Mouse (Mus musculus) embryonic facial prominence, embryonic 13.5 days (tissue): ENCODE data around the gene Acer3. TPM values are rescaled to one million over a fixed set of nuclear protein-coding genes. Genes with fewer than 3 reads are reported as not detected.
A peak's percentile ranks its signal among the peaks of the same experiment; 100 is the strongest.

Experiments used
- ATAC-seq: fragments of 200-750 bp; cut with Nextera tagmentation; 2 replicates; pipeline ENCODE4 v1.8.0; 2017; ENCODE audit warnings: low read depth; ENCODE audit not compliant: insufficient number of reproducible peaks, insufficient read depth, low FRiP score, low TSS enrichment
- H3K27ac ChIP-seq: fragments of 300-500 bp; sonication (generic); 2 replicates; pipeline ENCODE4 v1.5.1; 2015; ENCODE audit warnings: moderate library complexity, mild to moderate bottlenecking, inconsistent platforms
- H3K27me3 ChIP-seq: fragments of 300-500 bp; sonication (generic); 2 replicates; pipeline ENCODE4 v1.6.1; 2015; ENCODE audit warnings: mild to moderate bottlenecking, inconsistent platforms
- H3K36me3 ChIP-seq: fragments of 300-500 bp; sonication (generic); 2 replicates; pipeline ENCODE4 v1.6.1; 2015; ENCODE audit warnings: mild to moderate bottlenecking, inconsistent platforms
- H3K4me1 ChIP-seq: fragments of 300-500 bp; sonication (generic); 2 replicates; pipeline ENCODE4 v1.6.1; 2015; ENCODE audit warnings: inconsistent platforms
- H3K4me2 ChIP-seq: fragments of 300-500 bp; sonication (generic); 2 replicates; pipeline ENCODE4 v1.6.1; 2015; ENCODE audit warnings: moderate library complexity, mild to moderate bottlenecking, inconsistent platforms
- H3K4me3 ChIP-seq: fragments of 300-500 bp; sonication (generic); 2 replicates; pipeline ENCODE4 v1.5.1; 2015; ENCODE audit warnings: mild to moderate bottlenecking, inconsistent platforms
- H3K9ac ChIP-seq: fragments of 300-500 bp; sonication (generic); 2 replicates; pipeline ENCODE4 v1.6.1; 2015; ENCODE audit warnings: mild to moderate bottlenecking, inconsistent platforms
- H3K9me3 ChIP-seq: fragments of 300-500 bp; sonication (generic); 2 replicates; pipeline ENCODE4 v1.6.1; 2016; ENCODE audit warnings: inconsistent platforms
- WGBS: fragments of 180-500 bp; shearing (Covaris S2); methylation state at CpG from one replicate; pipeline ENCODE4 v1.1.7; 2015; ENCODE audit warnings: mixed read lengths; 5-methylcytosine and 5-hydroxymethylcytosine counted together
- polyA plus RNA-seq: library from polyadenylated mRNA; unstranded; fragments of >200 nt; fragmentation: Nextera tagmentation; extraction: Ambion mirVana; gene quantifications from 2 replicates; pipeline ENCODE4 v1.2.1, GENCODE M21; 2015

Acer3 gene
- polyA plus RNA-seq, 1 experiment from 2014 or later = 31.8 TPM

DNA sequence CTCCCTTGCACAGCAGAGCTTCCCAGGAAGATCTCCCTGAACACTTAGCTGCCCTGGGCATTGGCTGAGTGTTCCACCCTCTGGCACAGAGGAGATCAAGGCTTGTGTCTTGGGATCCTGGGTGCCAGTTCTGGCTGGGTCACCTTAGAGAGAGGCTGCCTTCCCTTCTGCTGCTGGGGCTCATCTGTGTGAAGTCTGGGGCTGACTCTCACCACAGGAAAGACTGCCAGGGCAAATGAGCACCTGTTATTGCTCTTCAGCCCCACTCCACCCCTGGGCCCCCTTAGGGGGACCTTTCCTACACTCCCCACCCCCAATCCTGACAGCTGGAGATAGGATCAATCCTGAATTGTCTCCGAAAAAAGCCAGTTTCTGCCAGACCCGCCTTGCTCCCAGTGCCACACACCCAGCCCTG, 143.9 kb downstream of the Acer3 start:
- 34% methylated on average over 2 of the region's 2 CpGs for WGBS
- Histone ChIP-seq H3K4me3 (peak overlapping the region; percentile 80; the same call in 1 of the 2 replicates), H3K4me2 (peak overlapping the region; percentile 82), H3K36me3 (no peaks in the 10 kb centered on the region), H3K27me3 (peaks cover 3% of the 10 kb centered on the region), H3K9ac (no peak overlapping the region), H3K27ac (no peak overlapping the region), H3K9me3 (no peaks in the 10 kb centered on the region), H3K4me1 (peaks cover 16% of the 10 kb centered on the region)
- no peak for ATAC-seq

DNA sequence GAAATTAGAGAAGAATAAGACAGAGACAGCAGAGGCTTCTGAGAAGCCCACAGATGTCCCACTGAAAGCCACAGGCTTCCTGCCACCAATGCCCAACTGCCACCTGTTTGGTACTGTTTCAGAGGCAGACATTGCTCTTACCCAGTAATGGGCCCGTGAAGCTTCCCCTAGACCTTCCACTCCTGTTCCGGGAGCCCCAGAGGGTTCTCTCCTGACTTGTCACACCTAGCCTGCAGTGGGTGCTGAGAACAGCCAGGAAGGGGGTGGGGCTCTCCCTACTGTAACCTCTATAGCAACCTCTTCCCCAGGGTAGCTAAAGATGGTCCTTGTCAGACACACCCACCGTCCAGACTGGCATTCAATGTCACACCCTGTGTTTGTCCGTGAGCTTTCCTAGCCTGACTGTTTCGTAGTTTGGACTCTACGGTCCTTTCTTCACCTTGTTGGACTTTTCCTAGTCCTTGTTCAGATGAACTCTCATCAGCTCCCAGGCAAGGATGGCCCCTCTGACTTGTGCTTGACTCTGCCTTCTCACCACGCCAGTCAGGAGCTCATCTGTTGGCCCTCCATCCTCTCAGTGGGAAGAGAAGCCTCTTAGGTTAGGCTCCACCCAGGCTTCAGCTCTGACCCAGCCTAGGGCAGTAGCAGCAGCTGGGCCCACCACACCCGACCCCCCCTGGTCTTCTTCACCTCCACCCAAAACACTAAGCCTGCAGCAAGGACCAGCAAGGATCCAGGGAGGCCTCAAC, 144.5 kb downstream of the Acer3 start:
- Histone ChIP-seq H3K9me3 (no peaks in the 10 kb centered on the region), H3K4me1 (peaks cover 21% of the 10 kb centered on the region), H3K27ac (no peak overlapping the region), H3K36me3 (no peaks in the 10 kb centered on the region), H3K4me3 (no peak overlapping the region), H3K4me2 (peak overlapping the region; percentile 82), H3K9ac (no peak overlapping the region), H3K27me3 (peaks cover 3% of the 10 kb centered on the region)
- WGBS = 71% methylated on average over 8 of the region's 8 CpGs
- no peak for ATAC-seq

DNA sequence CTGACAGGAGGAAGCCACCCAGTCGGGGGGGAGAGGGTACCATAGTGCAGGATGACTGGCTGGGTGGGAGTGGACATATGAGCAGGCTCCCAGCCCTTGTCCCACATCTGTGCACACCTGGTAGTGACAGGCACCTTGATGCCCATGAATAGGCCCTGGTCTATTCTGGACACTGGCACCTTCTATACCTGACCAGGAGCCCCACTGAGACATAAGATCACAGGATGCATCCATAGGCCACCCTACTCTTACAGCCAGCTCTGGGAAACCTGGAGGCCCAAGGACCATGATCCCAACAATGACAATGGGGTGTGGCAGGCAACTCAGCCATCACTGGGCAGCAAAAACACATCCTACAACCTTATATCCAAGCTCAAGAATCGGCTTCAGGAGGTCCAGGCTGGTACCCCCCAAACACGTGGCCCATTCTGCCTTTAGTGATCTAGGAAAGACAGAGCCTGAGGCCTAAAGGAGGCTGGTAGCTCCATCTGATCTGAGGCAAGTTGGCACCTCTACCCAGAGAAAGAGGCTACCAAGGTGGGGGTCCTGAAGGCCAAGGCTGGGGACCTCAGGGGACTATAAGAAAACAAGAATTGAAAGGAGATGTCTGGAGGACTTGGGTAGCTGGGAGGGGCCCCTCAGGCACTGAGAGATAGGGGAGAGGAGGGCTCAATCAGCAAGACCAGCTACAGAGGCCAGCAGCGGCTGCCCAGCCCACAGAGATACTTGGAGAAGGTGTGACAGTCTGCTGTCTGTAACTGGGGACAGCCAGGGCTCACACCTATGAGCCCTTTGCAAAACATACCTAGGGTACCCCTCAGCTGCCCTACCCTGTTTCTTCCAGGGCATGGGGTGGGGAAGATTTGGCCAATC, 145.9 kb downstream of the Acer3 start:
- H3K9ac ChIP-seq = no peak overlapping the region
- ATAC-seq = no peak
- H3K27ac ChIP-seq = no peak overlapping the region
- WGBS = 62% methylated on average over 4 of the region's 4 CpGs
- peaks cover 3% of the 10 kb centered on the region for H3K27me3 ChIP-seq
- no peaks in the 10 kb centered on the region for H3K36me3 ChIP-seq
- H3K9me3 ChIP-seq = no peaks in the 10 kb centered on the region
- peaks cover 32% of the 10 kb centered on the region for H3K4me1 ChIP-seq
- no peak overlapping the region for H3K4me3 ChIP-seq
- H3K4me2 ChIP-seq = no peak overlapping the region

DNA sequence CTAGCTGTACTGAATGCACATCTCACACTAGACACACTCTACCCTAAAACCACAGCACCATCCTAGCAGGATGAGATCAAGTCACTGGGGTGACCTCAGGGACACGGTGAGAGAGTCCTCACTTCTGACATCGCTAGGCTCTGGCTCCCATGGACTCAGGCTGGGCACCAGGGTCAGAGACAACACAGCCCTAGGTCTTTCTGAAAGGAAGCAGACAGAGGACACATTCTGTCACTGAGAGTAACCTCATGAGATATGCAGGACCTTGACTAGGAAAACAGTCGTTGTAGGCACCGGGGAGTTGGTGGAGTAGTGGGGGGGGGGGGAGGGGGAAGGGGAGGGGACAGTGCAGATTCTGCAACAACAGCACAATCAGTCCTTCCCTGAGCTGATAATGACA, 147.6 kb downstream of the Acer3 start:
- H3K4me2 ChIP-seq = no peak overlapping the region
- no peaks in the 10 kb centered on the region for H3K36me3 ChIP-seq
- H3K4me1 ChIP-seq = peaks cover 28% of the 10 kb centered on the region
- no peak overlapping the region for H3K4me3 ChIP-seq
- no peaks in the 10 kb centered on the region for H3K9me3 ChIP-seq
- H3K27ac ChIP-seq = no peak overlapping the region
- no peak for ATAC-seq
- no peak overlapping the region for H3K9ac ChIP-seq
- 40% methylated on average over 4 of the region's 4 CpGs for WGBS
- H3K27me3 ChIP-seq = peaks cover 3% of the 10 kb centered on the region

DNA sequence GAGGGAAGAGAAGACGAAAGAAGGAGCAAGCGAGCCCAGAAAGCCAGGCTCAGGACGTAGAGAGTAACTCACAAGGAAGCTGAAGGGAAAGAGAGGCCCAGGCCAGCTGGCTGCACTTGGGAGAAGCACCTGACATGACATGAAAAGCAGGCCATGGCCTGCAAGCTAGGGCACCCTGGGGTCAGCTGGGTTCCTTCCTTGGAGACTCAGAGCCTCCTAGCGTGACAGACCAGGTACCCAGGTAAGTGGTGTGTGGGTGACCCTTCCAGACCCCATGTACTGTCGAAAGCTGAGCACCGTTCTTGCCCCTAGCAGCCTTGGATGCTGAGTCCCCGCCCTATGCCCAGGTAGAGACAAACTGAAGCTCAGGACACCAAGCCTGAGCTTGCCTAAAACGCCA, 148.3 kb downstream of the Acer3 start:
- H3K4me3 ChIP-seq = no peak overlapping the region
- no peaks in the 10 kb centered on the region for H3K36me3 ChIP-seq
- peaks cover 25% of the 10 kb centered on the region for H3K4me1 ChIP-seq
- 74% methylated on average over 8 of the region's 8 CpGs for WGBS
- H3K9me3 ChIP-seq = no peaks in the 10 kb centered on the region
- no peak for ATAC-seq
- no peak overlapping the region for H3K4me2 ChIP-seq
- peaks cover 3% of the 10 kb centered on the region for H3K27me3 ChIP-seq
- H3K27ac ChIP-seq = no peak overlapping the region
- no peak overlapping the region for H3K9ac ChIP-seq

DNA sequence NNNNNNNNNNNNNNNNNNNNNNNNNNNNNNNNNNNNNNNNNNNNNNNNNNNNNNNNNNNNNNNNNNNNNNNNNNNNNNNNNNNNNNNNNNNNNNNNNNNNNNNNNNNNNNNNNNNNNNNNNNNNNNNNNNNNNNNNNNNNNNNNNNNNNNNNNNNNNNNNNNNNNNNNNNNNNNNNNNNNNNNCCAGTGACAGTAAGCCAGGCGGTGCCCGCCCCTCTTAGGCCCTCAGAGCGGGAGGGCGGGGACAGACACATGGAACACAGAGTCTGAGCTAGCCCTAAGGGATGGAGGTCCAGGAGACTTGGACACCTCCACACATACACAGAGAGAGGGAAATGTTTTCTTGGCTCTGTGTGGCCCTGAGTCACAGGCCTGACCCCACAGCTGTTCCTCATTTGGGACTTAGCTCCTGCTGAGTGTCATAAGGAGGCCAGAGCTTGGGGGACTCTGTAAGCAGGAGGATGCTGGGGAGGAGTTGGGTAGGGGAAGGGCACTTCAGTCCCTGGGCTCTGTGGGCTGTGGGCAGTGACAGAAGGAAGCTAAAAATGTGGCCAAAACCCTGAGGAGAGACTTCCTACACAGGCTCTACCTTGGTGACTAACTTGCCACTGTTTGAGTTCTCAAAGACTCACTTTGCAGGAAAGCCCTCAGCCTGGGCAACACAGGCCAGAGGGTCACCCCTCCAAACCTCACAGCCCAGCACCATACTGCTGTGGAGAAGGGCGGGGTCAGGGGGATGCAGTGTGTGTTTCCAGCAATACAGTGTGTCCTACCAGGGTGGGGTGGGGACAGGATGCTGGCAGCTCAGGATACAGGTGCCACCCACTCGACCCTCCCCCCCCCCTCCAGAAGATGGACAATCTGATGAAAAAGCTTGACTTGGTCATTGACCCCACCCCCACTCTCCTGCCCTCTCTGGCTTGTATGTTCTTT, 149.6 kb downstream of the Acer3 start:
- H3K27me3 ChIP-seq = peaks cover 2% of the 10 kb centered on the region; the same call in 1 of the 2 replicates
- H3K4me3 ChIP-seq = no peak overlapping the region
- H3K9me3 ChIP-seq = no peaks in the 10 kb centered on the region
- no peak overlapping the region for H3K4me2 ChIP-seq
- H3K36me3 ChIP-seq = no peaks in the 10 kb centered on the region
- ATAC-seq = 0 out of 2 replicates have a peak, but pooled peaks have one; percentile 29
- H3K9ac ChIP-seq = 0 out of 2 replicates have a peak overlapping the region, but pooled peaks have one; percentile 7
- peak overlapping the region; percentile 29; the same call in 1 of the 2 replicates for H3K27ac ChIP-seq
- WGBS = 27% methylated on average over 6 of the region's 6 CpGs
- peaks cover 17% of the 10 kb centered on the region for H3K4me1 ChIP-seq

DNA sequence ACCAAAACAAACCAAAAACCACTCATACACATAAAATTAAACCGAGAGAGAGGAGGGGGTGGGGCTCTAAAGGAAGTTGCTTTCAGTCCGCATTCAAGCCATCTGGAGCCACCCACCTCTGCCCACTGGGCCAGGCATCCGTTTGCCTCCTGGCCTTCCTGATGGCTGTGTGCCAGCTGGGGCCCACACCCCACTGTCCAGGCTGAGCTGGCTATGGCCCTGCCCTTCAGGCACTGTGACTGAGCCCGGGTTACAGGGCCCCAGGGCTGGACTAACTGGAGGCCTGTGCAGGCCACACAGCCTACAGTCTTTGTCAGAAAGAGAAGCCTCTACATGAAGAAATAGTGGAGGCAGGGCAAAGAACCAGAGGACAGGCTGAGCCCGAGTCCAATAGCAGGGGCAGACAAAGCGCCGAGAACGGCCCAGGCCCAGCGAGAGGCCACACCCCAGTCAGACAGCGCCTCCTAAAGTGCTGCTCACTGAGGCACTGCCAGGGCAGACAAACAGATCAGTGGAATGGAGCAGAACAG, 155.9 kb downstream of the Acer3 start:
- no peak overlapping the region for H3K4me2 ChIP-seq
- no peak; the same call in 1 of the 2 replicates for ATAC-seq
- peaks cover 24% of the 10 kb centered on the region for H3K4me1 ChIP-seq
- H3K27ac ChIP-seq = peak overlapping the region; percentile 78; the same call in 1 of the 2 replicates
- WGBS = 57% methylated on average over 10 of the region's 10 CpGs
- no peaks in the 10 kb centered on the region for H3K27me3 ChIP-seq
- H3K9me3 ChIP-seq = no peaks in the 10 kb centered on the region
- H3K36me3 ChIP-seq = no peaks in the 10 kb centered on the region
- H3K9ac ChIP-seq = 0 out of 2 replicates have a peak overlapping the region, but pooled peaks have one; percentile 40
- no peak overlapping the region for H3K4me3 ChIP-seq

DNA sequence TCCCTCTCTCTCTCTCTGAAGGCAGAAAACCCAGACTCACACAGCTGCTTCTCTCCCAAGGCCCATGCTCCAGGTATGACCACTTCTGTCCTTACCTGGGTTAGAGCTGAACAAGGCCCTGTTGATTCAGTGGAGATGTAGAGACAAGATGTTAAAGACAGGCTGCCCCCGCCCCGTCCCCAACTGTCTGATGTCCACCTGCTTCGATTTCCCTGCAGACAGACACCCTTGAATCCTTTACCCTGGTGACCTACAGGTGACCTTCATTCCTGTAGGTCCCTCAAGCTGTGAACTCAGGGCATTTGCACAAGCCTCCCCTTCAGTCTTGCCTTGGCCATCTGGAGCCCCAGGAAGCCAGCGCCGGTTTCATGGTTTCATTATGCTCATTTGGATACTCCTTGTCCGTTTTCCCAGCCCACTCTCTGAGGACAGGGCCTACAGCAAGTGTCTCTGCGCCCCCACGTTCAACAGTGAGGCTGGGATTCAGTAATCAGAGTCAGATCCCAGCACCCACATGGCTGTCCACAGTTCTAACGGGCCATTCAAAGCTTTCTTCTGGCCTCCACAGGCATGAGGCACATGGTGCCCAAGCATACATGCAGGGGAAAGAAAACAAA, 156.5 kb downstream of the Acer3 start:
- peak overlapping the region; percentile 78; the same call in 1 of the 2 replicates for H3K27ac ChIP-seq
- no peak for ATAC-seq
- 56% methylated on average over 9 of the region's 9 CpGs for WGBS

DNA sequence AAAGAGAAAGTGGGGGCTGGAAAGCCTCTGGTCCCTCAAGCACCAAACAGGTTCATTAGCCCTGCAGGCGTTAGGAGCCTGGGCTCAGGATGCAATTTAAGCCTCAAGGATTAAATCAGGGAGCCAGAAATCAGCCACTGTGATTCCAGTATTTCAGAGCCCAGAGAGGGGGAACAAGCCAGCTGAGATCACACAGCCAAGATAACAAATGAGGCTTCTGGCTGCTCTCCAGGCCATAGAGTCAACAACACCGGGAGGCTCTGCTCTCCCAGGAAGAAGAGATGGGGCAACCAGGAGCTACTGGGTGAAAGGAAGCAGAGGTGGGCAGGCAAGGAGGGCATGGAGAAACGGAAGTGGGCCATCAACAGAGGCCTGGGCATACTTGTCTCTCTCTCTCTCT, 157.3 kb downstream of the Acer3 start:
- H3K4me1 ChIP-seq = peaks cover 37% of the 10 kb centered on the region
- H3K27me3 ChIP-seq = no peaks in the 10 kb centered on the region
- WGBS = 52% methylated on average over 3 of the region's 3 CpGs
- no peak overlapping the region for H3K27ac ChIP-seq
- H3K36me3 ChIP-seq = no peaks in the 10 kb centered on the region
- no peak overlapping the region for H3K4me2 ChIP-seq
- no peak overlapping the region for H3K9ac ChIP-seq
- no peak for ATAC-seq
- H3K9me3 ChIP-seq = no peaks in the 10 kb centered on the region
- no peak overlapping the region for H3K4me3 ChIP-seq

More for the DNA sequence above, 156.5 kb downstream of the Acer3 start:
- no peak overlapping the region for H3K9ac ChIP-seq
- H3K4me3 ChIP-seq = no peak overlapping the region
- no peaks in the 10 kb centered on the region for H3K27me3 ChIP-seq
- H3K36me3 ChIP-seq = no peaks in the 10 kb centered on the region
- H3K4me1 ChIP-seq = peaks cover 30% of the 10 kb centered on the region
- no peaks in the 10 kb centered on the region for H3K9me3 ChIP-seq
- H3K4me2 ChIP-seq = no peak overlapping the region

DNA sequence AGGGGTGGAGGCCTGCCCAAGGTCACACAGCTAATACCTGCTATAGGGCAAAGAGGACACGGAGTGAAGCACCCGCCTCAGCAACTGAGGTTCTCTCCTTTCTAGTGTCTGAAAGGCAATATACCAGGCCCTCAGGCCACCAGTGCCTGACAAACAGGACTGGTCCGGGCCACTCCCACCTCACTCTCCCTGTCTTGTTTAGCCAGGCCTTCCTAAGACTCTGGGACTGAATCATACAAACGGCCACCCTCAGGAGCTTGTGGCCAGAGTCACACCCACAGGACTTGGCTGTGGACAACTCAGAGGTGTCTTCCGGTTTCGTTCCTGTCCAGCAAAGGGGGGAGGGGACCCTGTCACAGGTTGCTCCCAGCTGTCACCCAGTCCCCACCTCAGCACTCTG, 158.8 kb downstream of the Acer3 start:
- 73% methylated on average over 6 of the region's 6 CpGs for WGBS
- Histone ChIP-seq H3K4me2 (no peak overlapping the region), H3K4me1 (peaks cover 40% of the 10 kb centered on the region), H3K9ac (no peak overlapping the region), H3K27me3 (no peaks in the 10 kb centered on the region), H3K9me3 (no peaks in the 10 kb centered on the region), H3K36me3 (no peaks in the 10 kb centered on the region), H3K4me3 (no peak overlapping the region), H3K27ac (no peak overlapping the region)
- ATAC-seq = no peak
